Mouse (Mus musculus) kidney, embryonic 15.5 days (tissue): ENCODE data around the gene Mtus2. TPM values are rescaled to one million over a fixed set of nuclear protein-coding genes. Genes with fewer than 3 reads are reported as not detected.

Source experiments
- ATAC-seq: fragments of 200-750 bp; cut with Nextera tagmentation; replicated peaks from 2 replicates; pipeline ENCODE4 v1.8.0; 2017; ENCODE audit warnings: moderate TSS enrichment; ENCODE audit not compliant: low FRiP score
- H3K27ac ChIP-seq: fragments of 300-500 bp; sonication (generic); 2 replicates; pipeline ENCODE4 v1.5.1; 2015; ENCODE audit warnings: mild to moderate bottlenecking, inconsistent platforms
- H3K27me3 ChIP-seq: fragments of 300-500 bp; sonication (generic); 2 replicates; pipeline ENCODE4 v1.6.1; 2015; ENCODE audit warnings: inconsistent platforms
- H3K36me3 ChIP-seq: fragments of 300-500 bp; sonication (generic); 2 replicates; pipeline ENCODE4 v1.6.1; 2015; ENCODE audit warnings: inconsistent platforms
- H3K4me1 ChIP-seq: fragments of 300-500 bp; sonication (generic); 2 replicates; pipeline ENCODE4 v1.6.1; 2015; ENCODE audit warnings: inconsistent platforms
- H3K4me2 ChIP-seq: fragments of 300-500 bp; sonication (generic); 2 replicates; pipeline ENCODE4 v1.6.1; 2015; ENCODE audit warnings: moderate library complexity, mild to moderate bottlenecking, inconsistent platforms
- H3K4me3 ChIP-seq: fragments of 300-500 bp; sonication (generic); replicated peaks from 2 replicates; pipeline ENCODE4 v1.5.1; 2015; ENCODE audit warnings: mild to moderate bottlenecking, inconsistent platforms
- H3K9ac ChIP-seq: fragments of 300-500 bp; sonication (generic); 2 replicates; pipeline ENCODE4 v1.6.1; 2015; ENCODE audit warnings: mild to moderate bottlenecking, inconsistent platforms
- H3K9me3 ChIP-seq: fragments of 300-500 bp; sonication (generic); replicated peaks from 2 replicates; pipeline ENCODE4 v1.6.1; 2016; ENCODE audit warnings: inconsistent platforms
- WGBS: fragments of 180-500 bp; shearing (Covaris S2); methylation state at CpG from one replicate; pipeline ENCODE4 v1.1.7; 2015; ENCODE audit warnings: mixed read lengths; 5-methylcytosine and 5-hydroxymethylcytosine counted together
- polyA plus RNA-seq: library from polyadenylated mRNA; unstranded; fragments of >200 nt; fragmentation: Nextera tagmentation; extraction: Ambion mirVana; gene quantifications from 2 replicates; pipeline ENCODE4 v1.2.1, GENCODE M21; 2015

Mtus2 gene
- polyA plus RNA-seq, 1 experiment from 2014 or later, result 3.6 TPM

DNA sequence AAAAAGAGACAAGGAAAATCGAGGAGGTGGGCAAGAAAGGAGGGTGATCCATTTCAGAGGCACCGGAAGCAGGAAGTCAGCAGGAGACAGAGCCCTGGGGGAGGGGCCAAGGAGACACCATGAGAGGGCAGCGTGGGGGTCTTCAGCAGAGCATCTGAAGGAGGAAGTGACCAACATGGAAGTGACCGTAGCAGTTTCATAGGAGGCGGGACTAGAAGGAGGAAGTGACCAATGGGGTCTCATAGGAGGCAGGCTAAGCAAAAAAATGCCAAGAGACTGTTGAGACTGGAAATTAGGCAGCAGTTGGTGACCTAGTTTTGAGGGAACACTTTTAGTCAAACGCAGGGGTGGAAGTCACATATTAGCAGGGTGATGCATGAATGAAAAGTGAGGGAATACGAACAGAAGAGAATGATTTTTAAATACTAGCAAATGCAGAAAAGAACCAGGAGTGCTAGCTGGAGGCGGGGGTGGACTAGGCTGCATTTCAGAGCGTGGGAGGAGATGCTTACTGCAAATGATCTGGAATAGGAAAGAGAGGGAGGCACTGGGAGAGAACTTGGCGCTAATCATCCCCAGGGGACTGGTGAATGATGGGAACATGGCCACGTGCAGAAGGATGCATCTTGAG, 133.2 kb downstream of the Mtus2 start:
- WGBS, result 70% methylated on average over 11 of the region's 11 CpGs

DNA sequence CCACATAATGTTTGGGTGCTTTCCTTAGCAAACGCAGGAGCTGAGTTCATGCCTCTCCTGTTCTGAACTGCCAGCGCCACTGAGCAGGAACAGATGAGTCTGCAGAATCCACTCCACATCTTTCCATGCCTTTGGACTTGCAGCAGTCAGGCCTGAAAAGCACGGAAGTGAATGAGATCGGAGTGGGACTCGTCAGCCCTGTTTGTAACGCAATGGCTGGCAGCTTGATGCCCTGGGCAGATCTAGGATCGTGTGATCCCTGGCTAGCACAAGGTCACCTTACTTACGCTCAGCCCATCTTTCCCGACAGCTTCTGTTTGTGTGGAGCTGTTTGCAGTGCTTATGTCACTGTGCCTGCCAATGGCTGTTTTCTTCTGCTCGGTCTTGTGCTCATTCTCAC, 137.5 kb downstream of the Mtus2 start:
- Histone ChIP-seq H3K4me1 (no peaks in the 10 kb centered on the region), H3K9ac (no peak overlapping the region), H3K4me2 (0 out of 2 replicates have a peak overlapping the region, but pooled peaks have one; percentile 23), H3K36me3 (no peaks in the 10 kb centered on the region), H3K4me3 (no peak overlapping the region), H3K9me3 (no peaks in the 10 kb centered on the region), H3K27me3 (no peaks in the 10 kb centered on the region), H3K27ac (no peak overlapping the region)
- 39% methylated on average over 10 of the region's 10 CpGs for WGBS
- ATAC-seq, result no peak

More for the DNA sequence above, 133.2 kb downstream of the Mtus2 start:
- H3K27ac ChIP-seq, result no peak overlapping the region
- no peaks in the 10 kb centered on the region for H3K36me3 ChIP-seq
- H3K4me2 ChIP-seq, result no peak overlapping the region
- no peak for ATAC-seq
- H3K4me3 ChIP-seq, result no peak overlapping the region
- H3K27me3 ChIP-seq, result no peaks in the 10 kb centered on the region
- no peak overlapping the region for H3K9ac ChIP-seq
- no peaks in the 10 kb centered on the region for H3K4me1 ChIP-seq
- no peaks in the 10 kb centered on the region for H3K9me3 ChIP-seq

DNA sequence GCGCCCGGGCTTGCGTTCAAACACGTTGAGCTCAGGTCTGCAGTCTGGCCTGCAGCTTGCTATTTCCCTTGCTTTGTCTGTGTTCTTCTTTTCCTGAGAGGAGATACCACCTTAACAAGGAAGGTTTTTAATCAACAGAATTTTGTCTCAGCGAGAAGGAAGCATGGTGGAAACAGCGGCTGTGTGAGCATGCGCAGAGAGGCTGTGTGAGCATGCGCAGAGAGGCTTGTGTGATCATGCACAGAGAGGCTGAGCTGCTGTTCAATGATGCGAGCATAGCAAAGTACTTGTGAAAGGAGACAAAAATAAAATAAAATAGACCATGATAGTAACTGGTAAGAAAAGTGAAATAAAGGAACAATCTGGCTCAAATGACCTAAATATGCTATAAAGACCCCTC, 142.2 kb downstream of the Mtus2 start:
- 90% methylated on average over 9 of the region's 9 CpGs for WGBS
- Histone ChIP-seq H3K4me1 (no peaks in the 10 kb centered on the region), H3K27ac (no peak overlapping the region), H3K9me3 (no peaks in the 10 kb centered on the region), H3K9ac (no peak overlapping the region), H3K4me3 (no peak overlapping the region), H3K27me3 (no peaks in the 10 kb centered on the region), H3K36me3 (no peaks in the 10 kb centered on the region), H3K4me2 (no peak overlapping the region)
- ATAC-seq, result no peak

- no peaks in the 10 kb centered on the region for H3K9me3 ChIP-seq
- H3K27me3 ChIP-seq, result no peaks in the 10 kb centered on the region
- no peak overlapping the region for H3K27ac ChIP-seq
- WGBS, result 89% methylated on average over 6 of the region's 6 CpGs
- H3K36me3 ChIP-seq, result no peaks in the 10 kb centered on the region
- no peak overlapping the region for H3K4me3 ChIP-seq
- no peak for ATAC-seq
- no peak overlapping the region for H3K9ac ChIP-seq
- no peaks in the 10 kb centered on the region for H3K4me1 ChIP-seq
- no peak overlapping the region for H3K4me2 ChIP-seq
Observed at GRCm38 (mm10) chr5:148107324-148107723, 150.2 kb downstream of the Mtus2 start.

- ATAC-seq, result no peak
- Histone ChIP-seq H3K27ac (no peak overlapping the region), H3K4me1 (no peaks in the 10 kb centered on the region), H3K36me3 (no peaks in the 10 kb centered on the region), H3K27me3 (no peaks in the 10 kb centered on the region), H3K9me3 (no peaks in the 10 kb centered on the region), H3K4me2 (no peak overlapping the region), H3K4me3 (no peak overlapping the region), H3K9ac (no peak overlapping the region)
- WGBS, result 32% methylated on average over 7 of the region's 7 CpGs
Observed at GRCm38 (mm10) chr5:148107890-148108289, 150.8 kb downstream of the Mtus2 start.

DNA sequence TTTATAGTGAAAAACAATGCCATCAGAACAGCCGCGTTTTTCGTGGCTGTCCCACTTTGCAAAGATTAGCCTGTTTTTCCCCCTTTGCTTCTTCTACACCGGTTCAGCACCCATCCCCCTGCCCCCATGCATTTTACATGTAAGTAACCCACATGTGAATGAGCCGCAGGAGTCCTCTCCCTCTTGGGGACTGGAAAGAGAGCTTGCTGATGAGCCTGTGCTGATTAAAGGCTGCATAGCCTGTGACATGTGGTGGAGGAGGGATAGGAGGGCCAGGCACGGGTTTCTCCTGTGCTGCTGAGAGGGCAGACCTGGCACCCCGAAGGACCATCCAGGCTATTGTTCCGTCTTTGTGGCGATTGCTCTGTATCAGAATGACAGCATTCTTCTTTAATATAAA, 151.2 kb downstream of the Mtus2 start:
- no peak for ATAC-seq
- WGBS, result 33% methylated on average over 9 of the region's 9 CpGs
- Histone ChIP-seq H3K36me3 (no peaks in the 10 kb centered on the region), H3K27me3 (no peaks in the 10 kb centered on the region), H3K4me1 (no peaks in the 10 kb centered on the region), H3K4me2 (no peak overlapping the region), H3K27ac (no peak overlapping the region), H3K9me3 (no peaks in the 10 kb centered on the region), H3K9ac (no peak overlapping the region), H3K4me3 (no peak overlapping the region)

DNA sequence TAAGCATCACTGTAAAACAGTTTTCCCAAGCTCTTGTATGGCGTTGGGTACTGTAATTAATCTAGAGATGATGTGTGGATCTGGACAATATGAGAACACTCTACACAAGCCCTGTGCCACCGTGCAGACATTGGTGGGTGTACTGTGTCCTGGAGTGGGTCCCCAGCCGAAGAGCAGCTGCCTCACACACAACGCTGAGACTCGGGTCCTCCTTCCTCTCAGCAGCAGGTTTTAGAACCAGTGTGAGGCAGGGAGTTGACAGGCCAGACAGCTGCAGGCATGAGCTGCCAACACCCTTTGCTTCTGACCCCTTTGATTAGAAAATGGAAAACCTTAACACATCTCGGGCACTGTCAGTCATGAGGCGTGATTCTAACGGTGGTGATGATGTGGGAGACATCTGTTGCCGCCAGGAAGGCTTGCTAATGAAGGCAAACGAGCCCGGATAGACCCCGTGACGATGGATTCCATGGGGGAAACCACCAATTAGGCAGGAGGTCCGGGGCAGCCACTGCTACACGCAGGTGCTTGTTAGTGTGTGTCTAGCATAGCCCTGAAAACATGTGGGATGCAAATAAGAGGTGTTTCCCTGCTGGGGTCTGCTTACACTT, 158.2 kb downstream of the Mtus2 start:
- no peak overlapping the region for H3K4me3 ChIP-seq
- no peak overlapping the region for H3K27ac ChIP-seq
- H3K9me3 ChIP-seq, result no peaks in the 10 kb centered on the region
- no peak overlapping the region for H3K9ac ChIP-seq
- ATAC-seq, result no peak
- H3K36me3 ChIP-seq, result no peaks in the 10 kb centered on the region
- WGBS, result 72% methylated on average over 15 of the region's 15 CpGs
- no peaks in the 10 kb centered on the region for H3K27me3 ChIP-seq
- H3K4me2 ChIP-seq, result no peak overlapping the region
- no peaks in the 10 kb centered on the region for H3K4me1 ChIP-seq

- no peak for ATAC-seq
- H3K4me2 ChIP-seq, result no peak overlapping the region
- H3K36me3 ChIP-seq, result no peaks in the 10 kb centered on the region
- H3K27ac ChIP-seq, result no peak overlapping the region
- no peak overlapping the region for H3K9ac ChIP-seq
- H3K4me3 ChIP-seq, result no peak overlapping the region
- WGBS, result 78% methylated on average over 12 of the region's 12 CpGs
- H3K4me1 ChIP-seq, result no peaks in the 10 kb centered on the region
- H3K27me3 ChIP-seq, result no peaks in the 10 kb centered on the region
- no peaks in the 10 kb centered on the region for H3K9me3 ChIP-seq
Observed at GRCm38 (mm10) chr5:148124354-148124753, 167.2 kb downstream of the Mtus2 start.

DNA sequence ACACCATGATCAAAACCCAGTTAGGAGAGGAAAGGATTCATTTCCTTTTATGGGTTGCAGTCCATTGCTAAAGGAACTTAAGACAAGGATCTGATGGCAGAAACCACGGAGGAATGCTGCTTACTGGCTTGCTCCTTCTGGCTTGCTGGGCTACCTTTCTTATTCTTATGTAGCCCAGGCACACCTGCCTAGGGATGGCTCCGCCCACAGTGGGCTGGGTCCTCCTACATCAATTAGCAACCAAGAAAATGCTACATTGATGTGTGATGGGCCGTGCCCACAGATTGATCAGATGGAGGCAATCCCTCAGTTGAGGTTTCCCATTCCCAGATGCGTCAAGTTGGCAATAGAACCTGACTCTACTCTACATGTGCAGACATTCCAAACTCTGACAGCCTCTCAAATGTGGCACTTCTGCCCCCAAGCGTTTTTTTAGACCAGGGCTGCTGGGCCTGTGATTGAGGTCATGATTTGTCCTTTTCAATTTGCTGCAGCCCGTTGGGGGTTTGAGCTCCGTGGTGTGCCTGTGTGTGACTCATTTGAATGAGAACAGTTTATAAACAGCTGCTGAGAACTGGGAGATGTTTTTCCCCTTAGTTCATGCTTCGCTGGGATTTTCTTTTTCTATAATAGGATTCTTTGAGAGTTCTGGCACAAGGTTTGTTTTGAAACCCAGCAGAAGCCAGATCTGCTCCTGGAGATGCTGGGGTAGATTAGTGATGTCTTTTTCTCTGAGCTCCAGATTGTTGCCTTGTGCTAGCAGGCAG, 173.8 kb downstream of the Mtus2 start:
- Histone ChIP-seq H3K4me1 (no peaks in the 10 kb centered on the region), H3K36me3 (no peaks in the 10 kb centered on the region), H3K4me3 (no peak overlapping the region), H3K4me2 (no peak overlapping the region), H3K9ac (no peak overlapping the region), H3K27ac (no peak overlapping the region), H3K9me3 (no peaks in the 10 kb centered on the region), H3K27me3 (no peaks in the 10 kb centered on the region)
- 62% methylated on average over 8 of the region's 8 CpGs for WGBS
- ATAC-seq, result no peak

DNA sequence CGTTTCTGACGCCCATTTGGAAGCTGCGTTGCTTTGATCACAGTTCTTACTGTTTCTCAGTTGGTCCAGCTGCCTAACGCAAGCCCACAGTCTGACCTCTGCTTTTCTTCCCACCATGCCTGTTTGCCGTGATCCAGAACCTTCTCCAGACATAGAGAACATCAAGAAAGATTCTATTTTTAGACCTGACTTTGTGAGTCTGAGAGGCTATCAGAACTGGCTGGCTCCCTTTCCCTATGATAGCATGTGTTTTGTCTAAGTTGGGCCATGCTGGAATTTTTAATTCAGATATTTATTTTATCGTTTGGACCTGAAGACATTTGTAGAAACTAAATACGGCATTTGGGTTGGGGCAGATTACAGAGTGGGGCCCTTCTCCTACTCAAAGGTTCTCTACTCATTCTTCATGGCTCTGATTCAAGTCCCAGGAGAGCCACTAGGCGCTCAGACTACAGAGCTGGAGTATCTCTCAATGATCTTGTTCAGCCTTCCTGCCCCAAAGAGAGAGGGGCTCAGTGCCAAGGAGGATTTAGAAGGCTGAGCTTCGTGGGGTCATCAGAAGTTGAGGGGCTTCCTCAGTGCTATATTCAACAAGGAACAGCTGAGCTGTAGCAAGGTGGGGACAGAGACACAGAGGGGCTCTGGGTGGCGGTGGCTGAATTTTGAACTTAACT, 174.5 kb downstream of the Mtus2 start:
- no peak for ATAC-seq
- Histone ChIP-seq H3K4me1 (no peaks in the 10 kb centered on the region), H3K27ac (no peak overlapping the region), H3K4me3 (no peak overlapping the region), H3K9ac (no peak overlapping the region), H3K9me3 (no peaks in the 10 kb centered on the region), H3K36me3 (no peaks in the 10 kb centered on the region), H3K4me2 (no peak overlapping the region), H3K27me3 (no peaks in the 10 kb centered on the region)
- WGBS, result 69% methylated on average over 10 of the region's 10 CpGs

DNA sequence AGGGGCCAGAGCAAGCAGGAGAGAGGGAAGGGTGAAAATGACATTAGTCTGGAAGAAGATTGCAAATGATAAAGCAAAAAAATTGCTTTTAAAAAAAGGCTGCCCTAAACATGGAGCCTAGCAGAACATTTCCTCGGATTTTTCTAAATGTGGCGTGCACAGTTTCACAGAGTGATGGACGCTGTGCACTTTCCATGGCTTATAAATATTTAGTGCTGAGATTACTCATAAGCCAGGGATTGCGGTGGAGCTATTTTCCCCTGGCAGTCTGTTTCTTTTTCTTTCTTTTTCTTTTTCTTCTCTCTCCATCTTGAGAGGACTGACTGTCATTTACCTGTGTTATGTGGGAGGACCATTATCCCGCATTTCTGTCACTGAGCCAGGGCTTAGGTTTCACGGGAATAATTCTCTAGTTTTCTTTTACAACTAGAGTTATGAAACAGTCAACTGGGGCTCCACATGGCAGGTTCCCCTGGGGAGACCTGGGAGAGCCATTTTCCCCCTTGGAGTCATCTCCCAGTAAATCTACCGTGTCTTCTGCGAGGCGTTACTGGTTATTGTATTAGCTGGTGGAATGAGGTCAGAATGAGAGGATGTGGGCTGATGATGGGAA, 176.4 kb downstream of the Mtus2 start:
- Histone ChIP-seq H3K27ac (no peak overlapping the region), H3K9me3 (no peaks in the 10 kb centered on the region), H3K27me3 (no peaks in the 10 kb centered on the region), H3K9ac (no peak overlapping the region), H3K36me3 (no peaks in the 10 kb centered on the region), H3K4me3 (no peak overlapping the region), H3K4me2 (no peak overlapping the region), H3K4me1 (no peaks in the 10 kb centered on the region)
- no peak for ATAC-seq
- WGBS, result 57% methylated on average over 9 of the region's 9 CpGs

DNA sequence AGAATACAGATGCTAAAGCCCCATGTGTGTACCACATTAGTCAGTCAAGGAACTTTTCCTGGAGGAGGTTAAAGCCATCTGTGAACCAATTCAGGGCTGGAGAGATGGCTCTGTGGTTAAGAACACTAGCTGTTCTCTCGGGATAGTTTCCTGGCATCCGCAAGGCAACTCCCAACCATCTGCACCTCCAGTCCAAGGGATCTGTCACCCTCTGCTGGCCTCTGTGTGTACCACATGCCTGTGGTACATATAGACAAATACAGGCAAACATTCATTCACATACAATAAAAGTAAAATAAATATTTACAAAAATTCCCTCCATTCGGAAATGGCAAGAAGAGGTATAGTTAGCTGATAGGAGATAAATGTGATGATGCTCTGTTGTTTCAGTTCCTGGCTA, 184.5 kb downstream of the Mtus2 start:
- H3K9me3 ChIP-seq, result no peaks in the 10 kb centered on the region
- WGBS, result 97% methylated on average over 3 of the region's 3 CpGs
- no peak overlapping the region for H3K4me3 ChIP-seq
- H3K4me2 ChIP-seq, result no peak overlapping the region
- H3K27me3 ChIP-seq, result no peaks in the 10 kb centered on the region
- H3K4me1 ChIP-seq, result no peaks in the 10 kb centered on the region
- H3K9ac ChIP-seq, result no peak overlapping the region
- ATAC-seq, result no peak
- no peak overlapping the region for H3K27ac ChIP-seq
- H3K36me3 ChIP-seq, result no peaks in the 10 kb centered on the region
